Mouse (Mus musculus) ES-Bruce4 (cell line): ENCODE data around the gene Man2b1.

Experiments used
- CTCF ChIP-seq: IDR thresholded peaks from one replicate; pipeline ENCODE4 v1.8.1; 2011; ENCODE audit warnings: low read depth, low read length
- POLR2A ChIP-seq: IDR thresholded peaks from one replicate; pipeline ENCODE4 v1.8.1; 2011; ENCODE audit warnings: low read length; ENCODE audit not compliant: insufficient read depth

DNA sequence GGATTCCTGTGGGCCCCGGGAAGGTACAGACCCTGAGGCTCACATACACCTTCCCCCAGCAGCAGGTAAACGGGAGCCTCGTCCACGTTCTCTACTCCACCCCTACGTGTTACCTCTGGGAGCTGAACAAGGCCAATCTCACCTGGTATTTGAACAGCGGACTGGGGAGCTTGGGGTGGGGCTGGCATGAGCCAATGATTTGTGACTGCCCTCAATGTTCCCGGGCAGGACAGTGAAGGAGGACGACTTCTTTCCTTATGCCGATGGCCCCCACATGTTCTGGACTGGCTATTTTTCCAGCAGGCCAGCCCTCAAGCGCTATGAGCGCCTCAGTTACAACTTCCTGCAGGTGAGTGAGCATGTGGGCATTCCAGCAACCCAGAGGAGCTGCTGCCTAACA lies 7.8 kb downstream of the Man2b1 start:
- TF ChIP-seq CTCF (no peak), POLR2A (no peak)
